Comparison of ENCODE assay signal across 18 mouse cellular contexts in genomic region chr11:83447612-83448011, GRCm38 (mm10). TPM values are rescaled to one million over a fixed set of nuclear protein-coding genes. Genes with fewer than 3 reads are reported as not detected.
DNase-seq lines count a peak whose midpoint lies in the region; ATAC-seq lines count a peak whose summit lies in the region.
"Had no signal": no experiment of that assay in that cellular context is flagged by ENCODE, and none has a peak within 500 bp of the region (broad histone marks: within the 10 kb centered on the region; RNA-seq: fewer than 3 reads in every experiment).

No protein-coding gene starts in this region.

- H3K4me2 ChIP-seq in midbrain, embryonic 14.5 days (ENCODE audit: low read length), result no peak overlapping the region
- no peak overlapping the region for H3K4me2 ChIP-seq in limb, embryonic 13.5 days (replicated peaks)
- H3K4me2 ChIP-seq: embryonic facial prominence, embryonic 13.5 days; forebrain, embryonic 12.5 days; hindbrain, embryonic 15.5 days; midbrain, embryonic 12.5 days had no signal

- peaks cover 51% of the 10 kb centered on the region for H3K4me1 ChIP-seq in midbrain, embryonic 10.5 days
- peaks cover 3% of the 10 kb centered on the region; the same call in 1 of the 2 replicates for H3K4me1 ChIP-seq in midbrain, embryonic 14.5 days (ENCODE audit: control insufficient read depth, insufficient read depth, low read length)
- peaks cover 28% of the 10 kb centered on the region for H3K4me1 ChIP-seq in limb, embryonic 13.5 days

- H3K9ac ChIP-seq in midbrain, embryonic 14.5 days (replicated peaks; ENCODE audit: low read length), result no peak overlapping the region
- peak overlapping the region; percentile 31; the same call in 1 of the 2 replicates for H3K9ac ChIP-seq in limb, embryonic 13.5 days
- H3K9ac ChIP-seq: embryonic facial prominence, embryonic 13.5 days; forebrain, embryonic 12.5 days; hindbrain, embryonic 15.5 days; liver, postnatal 0 days; midbrain, embryonic 12.5 days had no signal

- H3K4me3 ChIP-seq in midbrain, embryonic 10.5 days, result no peak overlapping the region
- H3K4me3 ChIP-seq in midbrain, embryonic 14.5 days (replicated peaks; ENCODE audit: low read depth, low read length), result no peak overlapping the region
- no peak overlapping the region for H3K4me3 ChIP-seq in limb, embryonic 13.5 days
- H3K4me3 ChIP-seq: embryonic facial prominence, embryonic 13.5 days; forebrain, embryonic 12.5 days; hindbrain, embryonic 15.5 days; midbrain, embryonic 12.5 days had no signal

- H3K27me3 ChIP-seq in midbrain, embryonic 10.5 days (ENCODE audit: low read depth, poor library complexity, severe bottlenecking), result peaks cover 80% of the 10 kb centered on the region
- H3K27me3 ChIP-seq in midbrain, embryonic 14.5 days (ENCODE audit: control insufficient read depth, insufficient read depth, low read length), result peaks cover 36% of the 10 kb centered on the region
- peaks cover 57% of the 10 kb centered on the region for H3K27me3 ChIP-seq in limb, embryonic 13.5 days

- H3K27ac ChIP-seq in midbrain, embryonic 10.5 days (replicated peaks), result 0 out of 2 replicates have a peak overlapping the region, but pooled peaks have one; percentile 42
- H3K27ac ChIP-seq in midbrain, embryonic 14.5 days (replicated peaks; ENCODE audit: low read depth, low read length), result no peak overlapping the region
- no peak overlapping the region for H3K27ac ChIP-seq in limb, embryonic 13.5 days
- H3K27ac ChIP-seq: midbrain, embryonic 12.5 days had no signal

- peak; percentile 38 for DNase-seq in adrenal gland, postnatal 14 days
- DNase-seq in adrenal gland, postnatal 4 days (ENCODE audit: low spot score in 2 of 2), result no peak
- peak; percentile 31 for DNase-seq in heart, postnatal 4 days
- no peak for DNase-seq in heart, postnatal 36 days
- no peak for DNase-seq in midbrain, embryonic 10.5 days (ENCODE audit: low spot score)
- DNase-seq in midbrain, embryonic 14.5 days, result no peak
- DNase-seq: cerebellum, postnatal 25 days; left cerebral cortex, postnatal 4 days; liver, postnatal 0 days had no signal

- ATAC-seq in midbrain, embryonic 14.5 days (ENCODE audit: low FRiP score, low TSS enrichment), result no peak
- ATAC-seq in limb, embryonic 13.5 days (ENCODE audit: low FRiP score, low read depth), result no peak
- ATAC-seq in cerebellum, adult (ENCODE audit: insufficient number of reproducible peaks, low FRiP score, low TSS enrichment), result no peak

- no peaks in the 10 kb centered on the region for H3K36me3 ChIP-seq in midbrain, embryonic 10.5 days
- no peaks in the 10 kb centered on the region for H3K36me3 ChIP-seq in midbrain, embryonic 14.5 days (ENCODE audit: control insufficient read depth, insufficient read depth, low read length)
- H3K36me3 ChIP-seq in limb, embryonic 13.5 days, result no peaks in the 10 kb centered on the region
- H3K36me3 ChIP-seq: embryonic facial prominence, embryonic 13.5 days; forebrain, embryonic 12.5 days; G1E; hindbrain, embryonic 15.5 days; midbrain, embryonic 12.5 days had no signal

- no peaks in the 10 kb centered on the region for H3K9me3 ChIP-seq in midbrain, embryonic 10.5 days (replicated peaks)
- no peaks in the 10 kb centered on the region for H3K9me3 ChIP-seq in midbrain, embryonic 14.5 days (ENCODE audit: control insufficient read depth, low read length)
- H3K9me3 ChIP-seq in limb, embryonic 13.5 days, result no peaks in the 10 kb centered on the region
- H3K9me3 ChIP-seq: embryonic facial prominence, embryonic 13.5 days; forebrain, embryonic 12.5 days; G1E; hindbrain, embryonic 15.5 days; midbrain, embryonic 12.5 days had no signal

- WGBS in midbrain, embryonic 10.5 days, result 76% methylated on average over 10 of the region's 10 CpGs
- WGBS in midbrain, embryonic 14.5 days, result 77% methylated on average over 10 of the region's 10 CpGs
- 60% methylated on average over 10 of the region's 10 CpGs for WGBS in limb, embryonic 13.5 days

- intact Hi-C loops in heart, postnatal 36 days (cut with DNase I), result no loop called here

RNA-seq across cellular contexts. Expression of gene 1700020L24Rik, which starts 10.1 kb away (rescaled TPM):
- total RNA-seq in adrenal gland, postnatal 14 days (2021), result 0.37 and 0.75 TPM in 2 replicates
- total RNA-seq in adrenal gland, postnatal 4 days (2021), result under 1 TPM; 0.48 to 0.56 TPM
- total RNA-seq in heart, postnatal 4 days (2021), result under 1 TPM in 1 of 2 experiments, not detected in 1; 0.56 TPM
- not detected for total RNA-seq in heart, postnatal 36 days (2021)
- 0.54 TPM in 1 of 2 replicates, not detected in the other for polyA plus RNA-seq in midbrain, embryonic 10.5 days (2016; fragmentation: Nextera tagmentation; extraction: Ambion mirVana)
- polyA plus RNA-seq in midbrain, embryonic 14.5 days (2014; fragmentation: Nextera tagmentation; extraction: Ambion mirVana), result 0.69 and 1.2 TPM in 2 replicates
- polyA plus RNA-seq in limb, embryonic 13.5 days (2015; fragmentation: Nextera tagmentation; extraction: Ambion mirVana), result 0.56 TPM in 1 of 2 replicates, not detected in the other
- total RNA-seq: G1E; layer of hippocampus, postnatal 14 days had no signal
- polyA plus RNA-seq: G1E; kidney, embryonic 14.5 days had no signal

RNA-seq across cellular contexts. Expression of gene Mmp28, which starts 15.3 kb away (rescaled TPM):
- total RNA-seq in adrenal gland, postnatal 14 days (2021), result 7.4 and 8.3 TPM in 2 replicates
- 10 to 100 TPM; 17.5 to 18.8 TPM for total RNA-seq in adrenal gland, postnatal 4 days (2021)
- 1 to 10 TPM; 7.0 to 7.1 TPM for total RNA-seq in heart, postnatal 4 days (2021)
- 1 to 10 TPM; 4.6 to 6.6 TPM for total RNA-seq in heart, postnatal 36 days (2021)
- 1.2 and 1.6 TPM in 2 replicates for polyA plus RNA-seq in midbrain, embryonic 10.5 days (2016; fragmentation: Nextera tagmentation; extraction: Ambion mirVana)
- polyA plus RNA-seq in midbrain, embryonic 14.5 days (2014; fragmentation: Nextera tagmentation; extraction: Ambion mirVana), result 1.6 and 2.7 TPM in 2 replicates
- 3.0 and 4.5 TPM in 2 replicates for polyA plus RNA-seq in limb, embryonic 13.5 days (2015; fragmentation: Nextera tagmentation; extraction: Ambion mirVana)
- polyA plus RNA-seq: G1E had no signal

RNA-seq across cellular contexts. Expression of gene Gas2l2, which starts 18.4 kb away (rescaled TPM):
- total RNA-seq in adrenal gland, postnatal 14 days (2021), result not detected in 2 replicates
- under 1 TPM in 1 of 2 experiments, not detected in 1; 0.11 TPM for total RNA-seq in adrenal gland, postnatal 4 days (2021)
- total RNA-seq in heart, postnatal 4 days (2021), result not detected
- total RNA-seq in heart, postnatal 36 days (2021), result not detected
- 0.09 TPM in 1 of 2 replicates, not detected in the other for polyA plus RNA-seq in midbrain, embryonic 10.5 days (2016; fragmentation: Nextera tagmentation; extraction: Ambion mirVana)
- polyA plus RNA-seq in midbrain, embryonic 14.5 days (2014; fragmentation: Nextera tagmentation; extraction: Ambion mirVana), result 0.11 and 0.18 TPM in 2 replicates
- not detected in 2 replicates for polyA plus RNA-seq in limb, embryonic 13.5 days (2015; fragmentation: Nextera tagmentation; extraction: Ambion mirVana)
- polyA plus RNA-seq: G1E; kidney, embryonic 14.5 days; liver, postnatal 0 days; midbrain, embryonic 12.5 days had no signal

RNA-seq across cellular contexts. Expression of gene Taf15, which starts 25.3 kb away (rescaled TPM):
- total RNA-seq in adrenal gland, postnatal 14 days (2021), result 66.3 and 72.1 TPM in 2 replicates
- 10 to 100 TPM; 75.9 to 78.3 TPM for total RNA-seq in adrenal gland, postnatal 4 days (2021)
- 10 to 100 TPM; 59.2 to 62.8 TPM for total RNA-seq in heart, postnatal 4 days (2021)
- total RNA-seq in heart, postnatal 36 days (2021), result 10 to 100 TPM; 35.2 to 40.8 TPM
- 11.2 and 12.6 TPM in 2 replicates for polyA plus RNA-seq in midbrain, embryonic 10.5 days (2016; fragmentation: Nextera tagmentation; extraction: Ambion mirVana)
- polyA plus RNA-seq in midbrain, embryonic 14.5 days (2014; fragmentation: Nextera tagmentation; extraction: Ambion mirVana), result 13.7 and 17.0 TPM in 2 replicates
- polyA plus RNA-seq in limb, embryonic 13.5 days (2015; fragmentation: Nextera tagmentation; extraction: Ambion mirVana), result 16.9 and 19.3 TPM in 2 replicates

RNA-seq across cellular contexts. Expression of gene Rasl10b, which starts 38.7 kb away (rescaled TPM):
- total RNA-seq in adrenal gland, postnatal 14 days (2021), result 10.2 and 10.3 TPM in 2 replicates
- total RNA-seq in adrenal gland, postnatal 4 days (2021), result 10 to 100 TPM; 10.8 to 11.4 TPM
- 10 to 100 TPM; 31.5 to 32.3 TPM for total RNA-seq in heart, postnatal 4 days (2021)
- total RNA-seq in heart, postnatal 36 days (2021), result 10 to 100 TPM; 45.8 to 69.1 TPM
- 3.9 and 6.5 TPM in 2 replicates for polyA plus RNA-seq in midbrain, embryonic 10.5 days (2016; fragmentation: Nextera tagmentation; extraction: Ambion mirVana)
- polyA plus RNA-seq in midbrain, embryonic 14.5 days (2014; fragmentation: Nextera tagmentation; extraction: Ambion mirVana), result 18.3 and 37.9 TPM in 2 replicates
- polyA plus RNA-seq in limb, embryonic 13.5 days (2015; fragmentation: Nextera tagmentation; extraction: Ambion mirVana), result 3.7 and 4.1 TPM in 2 replicates
- total RNA-seq: G1E had no signal
- polyA plus RNA-seq: liver, postnatal 0 days had no signal

Comparison
In these comparisons a context has a peak if more than half of its experiments do, and no peak if none do; other contexts are left out.
1. DNase-seq: peak in adrenal gland, postnatal 14 days (single experiment) and heart, postnatal 4 days (single experiment); none in adrenal gland, postnatal 4 days (0 of 2), heart, postnatal 36 days (0 of 2), midbrain, embryonic 10.5 days (single experiment) and midbrain, embryonic 14.5 days (single experiment).